Mouse (Mus musculus): ENCODE measurements around the gene Runx1.

DNA sequence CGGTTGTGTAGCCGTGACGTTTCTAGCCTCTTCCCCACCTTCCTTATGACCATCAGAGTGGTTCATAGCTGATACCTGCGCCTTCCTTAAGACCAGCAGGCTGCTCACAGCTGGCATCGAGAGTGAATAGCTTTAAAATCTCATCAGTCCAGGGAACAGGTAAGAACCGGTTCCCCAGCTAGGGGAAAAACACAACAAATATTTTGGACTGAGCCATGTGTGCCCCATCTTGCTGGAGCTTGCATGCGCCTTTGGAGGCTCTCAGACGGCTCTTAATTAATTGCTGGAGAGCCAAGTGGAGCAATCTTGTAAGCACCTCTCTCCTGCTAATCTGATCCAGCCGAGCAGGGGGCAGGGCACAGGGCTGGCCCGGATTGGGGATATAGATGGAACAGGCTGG lies 245.0 kb downstream of the Runx1 start:
- TF ChIP-seq CTCF (IDR thresholded peaks at IDR 0.05; ENCODE audit: borderline replicate concordance, control insufficient read depth, extremely low read depth, insufficient read depth, low read length, poor library complexity) (no peak), POLR2A (IDR thresholded peaks at IDR 0.05; ENCODE audit: control insufficient read depth, extremely low read depth, insufficient read depth, low read length, poor library complexity) (no peak)
